Mouse (Mus musculus): Measurements from ENCODE around the gene Mars2. TPM values are rescaled to one million over a fixed set of nuclear protein-coding genes. Genes with fewer than 3 reads are reported as not detected.
A peak's percentile ranks its signal among the peaks of the same experiment; 100 is the strongest.

The Mars2 gene
- polyA plus RNA-seq, 1 experiment from 2014 or later = 1.4 TPM

DNA sequence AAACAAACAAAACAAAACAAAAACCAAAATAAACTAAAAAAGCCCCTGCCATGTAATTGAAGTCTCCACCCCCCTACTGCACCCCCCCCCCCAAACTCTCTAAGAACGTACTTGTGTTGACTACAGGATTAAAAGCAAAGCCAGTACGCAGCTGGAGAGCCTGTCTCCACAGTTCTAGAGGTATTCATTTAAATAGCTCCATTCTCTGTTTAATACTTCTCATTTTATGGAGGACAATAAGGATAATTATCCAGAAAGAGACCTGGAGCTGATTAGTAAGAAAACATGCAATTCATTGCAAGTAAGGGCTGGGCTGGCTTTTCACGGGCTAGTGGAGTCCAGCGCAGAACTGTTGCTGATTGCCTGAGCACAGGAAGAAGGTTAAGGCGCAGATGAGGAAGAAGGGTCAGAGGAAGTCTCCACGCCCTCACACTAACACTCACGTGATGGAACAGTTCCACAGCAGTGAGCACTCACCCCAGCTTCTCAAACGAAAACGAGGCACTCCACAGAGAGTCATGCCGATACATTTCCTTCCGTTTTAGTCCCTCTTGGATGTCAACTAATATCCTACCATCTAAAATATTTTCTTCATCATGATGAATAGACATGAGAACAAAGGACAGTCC, 21.7 kb upstream of the Mars2 start:
- Histone ChIP-seq H3K4me1 (ENCODE audit: insufficient read depth, low read depth, low read length) (peaks cover 3% of the 10 kb centered on the region; the same call in 1 of the 2 replicates), H3K27ac (ENCODE audit: low read length) (no peak overlapping the region), H3K4me2 (replicated peaks; ENCODE audit: low read depth, low read length) (no peak overlapping the region), H3K9me3 (ENCODE audit: low read length) (no peaks in the 10 kb centered on the region), H3K9ac (replicated peaks; ENCODE audit: low read depth) (no peak overlapping the region), H3K36me3 (ENCODE audit: insufficient read depth, low read length) (no peaks in the 10 kb centered on the region), H3K27me3 (replicated peaks; ENCODE audit: insufficient read depth, low read length) (no peaks in the 10 kb centered on the region), H3K4me3 (ENCODE audit: low read depth, low read length) (no peak overlapping the region)
- TF ChIP-seq CTCF (IDR thresholded peaks at IDR 0.05) = no peak
- TF ChIP-seq EP300 (IDR thresholded peaks at IDR 0.05) = no peak
- 48% methylated on average over 11 of the region's 11 CpGs for WGBS
- peak; percentile 53 for DNase-seq (ENCODE audit: low spot score)
- peak; percentile 26; the same call in 1 of the 2 replicates for ATAC-seq

DNA sequence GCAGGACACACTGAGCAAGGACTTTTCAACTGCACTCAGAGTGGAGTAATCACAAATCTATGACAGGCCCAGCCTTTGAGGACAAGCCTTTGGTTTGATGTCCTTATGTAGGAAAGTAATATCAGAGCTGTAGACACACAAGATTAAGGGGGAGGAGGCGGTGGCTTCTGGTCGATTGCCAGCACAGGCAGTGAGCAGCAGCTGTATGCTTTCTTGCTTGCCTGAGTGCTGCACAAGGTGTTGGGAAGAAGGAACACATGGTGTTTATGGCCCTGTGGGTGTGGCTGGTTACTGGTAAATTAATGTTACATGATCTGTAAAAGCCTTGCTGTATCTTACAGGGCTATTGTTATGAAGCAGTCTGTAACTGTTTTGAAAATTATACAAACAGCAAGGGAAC, 19.8 kb upstream of the Mars2 start:
- no peak overlapping the region for H3K4me2 ChIP-seq (replicated peaks; ENCODE audit: low read depth, low read length)
- H3K27ac ChIP-seq (ENCODE audit: low read length) = peak overlapping the region; percentile 47; the same call in 1 of the 2 replicates
- no peaks in the 10 kb centered on the region for H3K9me3 ChIP-seq (ENCODE audit: low read length)
- ATAC-seq (peak; percentile 84), DNase-seq (ENCODE audit: low spot score) (peak; percentile 88)
- peaks cover 5% of the 10 kb centered on the region; the same call in 1 of the 2 replicates for H3K4me1 ChIP-seq (ENCODE audit: insufficient read depth, low read depth, low read length)
- no peaks in the 10 kb centered on the region for H3K36me3 ChIP-seq (ENCODE audit: insufficient read depth, low read length)
- TF ChIP-seq CTCF (IDR thresholded peaks at IDR 0.05) (no peak), EP300 (IDR thresholded peaks at IDR 0.05) (no peak)
- no peak overlapping the region for H3K9ac ChIP-seq (replicated peaks; ENCODE audit: low read depth)
- H3K4me3 ChIP-seq (ENCODE audit: low read depth, low read length) = no peak overlapping the region
- WGBS = 42% methylated on average over 2 of the region's 2 CpGs
- no peaks in the 10 kb centered on the region for H3K27me3 ChIP-seq (replicated peaks; ENCODE audit: insufficient read depth, low read length)

DNA sequence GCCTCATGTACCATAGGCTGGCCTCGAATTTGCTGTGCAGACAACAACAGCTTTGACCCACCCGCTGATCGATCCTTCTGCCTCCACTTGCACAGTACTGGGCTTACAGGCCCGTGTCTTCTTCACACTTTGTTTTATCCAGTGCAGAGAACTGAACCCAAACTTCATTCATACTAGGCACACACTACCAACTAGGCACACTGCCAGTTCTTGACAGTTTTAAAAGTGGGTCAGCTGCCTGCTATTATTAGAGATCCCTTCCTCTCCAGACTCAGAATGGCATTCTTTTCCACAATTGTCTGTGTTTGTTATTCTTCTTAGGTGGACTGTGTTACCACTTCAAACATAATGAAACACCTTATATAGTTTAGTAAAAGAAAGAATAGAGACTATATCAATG, 15.6 kb upstream of the Mars2 start:
- peaks cover 9% of the 10 kb centered on the region; the same call in 1 of the 2 replicates for H3K4me1 ChIP-seq (ENCODE audit: insufficient read depth, low read depth, low read length)
- H3K4me3 ChIP-seq (ENCODE audit: low read depth, low read length) = no peak overlapping the region
- no peak overlapping the region for H3K9ac ChIP-seq (replicated peaks; ENCODE audit: low read depth)
- WGBS = 52% methylated on average over 4 of the region's 4 CpGs
- no peaks in the 10 kb centered on the region for H3K27me3 ChIP-seq (replicated peaks; ENCODE audit: insufficient read depth, low read length)
- H3K9me3 ChIP-seq (ENCODE audit: low read length) = no peaks in the 10 kb centered on the region
- TF ChIP-seq EP300 (IDR thresholded peaks at IDR 0.05) (no peak), CTCF (IDR thresholded peaks at IDR 0.05) (no peak)
- peak; percentile 61 for DNase-seq (ENCODE audit: low spot score)
- ATAC-seq = 0 out of 2 replicates have a peak, but pooled peaks have one; percentile 18
- H3K4me2 ChIP-seq (replicated peaks; ENCODE audit: low read depth, low read length) = 0 out of 2 replicates have a peak overlapping the region, but pooled peaks have one; percentile 9
- no peak overlapping the region for H3K27ac ChIP-seq (ENCODE audit: low read length)
- H3K36me3 ChIP-seq (ENCODE audit: insufficient read depth, low read length) = no peaks in the 10 kb centered on the region

DNA sequence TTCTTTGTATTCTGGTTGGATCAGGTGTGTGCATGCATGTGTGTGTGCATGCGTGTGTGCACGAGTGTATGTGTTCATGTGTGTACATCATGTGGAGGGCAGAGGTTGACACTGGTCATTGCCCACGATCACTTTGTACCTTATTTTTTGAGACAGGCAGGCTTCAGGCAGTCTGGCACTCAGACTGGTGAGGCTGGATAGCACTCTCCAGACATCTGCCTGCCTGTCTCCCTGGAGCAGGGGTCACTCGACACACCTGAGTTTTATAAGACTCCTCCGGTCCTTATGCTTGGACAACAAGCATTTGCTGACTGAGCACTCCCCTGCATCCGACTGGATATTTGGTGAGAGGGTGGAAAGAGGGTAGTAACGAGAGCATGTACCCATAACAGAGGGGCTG, 14.0 kb upstream of the Mars2 start:
- no peak for DNase-seq (ENCODE audit: low spot score)
- Histone ChIP-seq H3K27ac (ENCODE audit: low read length) (no peak overlapping the region), H3K36me3 (ENCODE audit: insufficient read depth, low read length) (no peaks in the 10 kb centered on the region), H3K4me1 (ENCODE audit: insufficient read depth, low read depth, low read length) (peaks cover 9% of the 10 kb centered on the region; the same call in 1 of the 2 replicates), H3K4me3 (ENCODE audit: low read depth, low read length) (no peak overlapping the region), H3K9me3 (ENCODE audit: low read length) (no peaks in the 10 kb centered on the region), H3K9ac (replicated peaks; ENCODE audit: low read depth) (no peak overlapping the region), H3K27me3 (replicated peaks; ENCODE audit: insufficient read depth, low read length) (no peaks in the 10 kb centered on the region), H3K4me2 (replicated peaks; ENCODE audit: low read depth, low read length) (no peak overlapping the region)
- TF ChIP-seq CTCF (IDR thresholded peaks at IDR 0.05) = no peak
- no peak for TF ChIP-seq EP300 (IDR thresholded peaks at IDR 0.05)
- no peak for ATAC-seq
- WGBS = 87% methylated on average over 7 of the region's 7 CpGs

DNA sequence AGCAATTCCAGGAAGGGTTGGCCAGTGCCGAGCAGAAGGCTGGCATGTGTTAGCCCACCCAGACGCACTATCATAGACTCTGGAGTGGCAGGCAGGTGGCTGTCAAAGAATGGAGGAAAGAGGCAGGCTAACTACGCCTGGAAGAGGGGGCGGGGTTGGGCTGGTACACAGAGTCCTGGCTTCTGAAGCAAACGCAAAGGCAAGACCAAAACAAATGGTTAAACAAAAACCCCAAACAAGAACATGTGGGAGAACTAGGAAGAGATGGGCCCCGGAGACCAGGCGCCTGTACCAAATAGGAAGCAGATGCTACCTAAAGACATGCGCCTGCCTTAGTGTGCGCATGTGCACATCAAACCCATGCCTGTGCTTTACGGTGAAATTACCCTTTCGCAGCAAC, 12.9 kb upstream of the Mars2 start:
- Histone ChIP-seq H3K27ac (ENCODE audit: low read length) (no peak overlapping the region), H3K27me3 (replicated peaks; ENCODE audit: insufficient read depth, low read length) (no peaks in the 10 kb centered on the region), H3K4me1 (ENCODE audit: insufficient read depth, low read depth, low read length) (peaks cover 9% of the 10 kb centered on the region; the same call in 1 of the 2 replicates), H3K9ac (replicated peaks; ENCODE audit: low read depth) (no peak overlapping the region), H3K4me3 (ENCODE audit: low read depth, low read length) (no peak overlapping the region), H3K36me3 (ENCODE audit: insufficient read depth, low read length) (no peaks in the 10 kb centered on the region), H3K4me2 (replicated peaks; ENCODE audit: low read depth, low read length) (peak overlapping the region; percentile 56), H3K9me3 (ENCODE audit: low read length) (no peaks in the 10 kb centered on the region)
- ATAC-seq (no peak), DNase-seq (ENCODE audit: low spot score) (no peak)
- WGBS = 77% methylated on average over 11 of the region's 11 CpGs
- TF ChIP-seq CTCF (IDR thresholded peaks at IDR 0.05) (no peak), EP300 (IDR thresholded peaks at IDR 0.05) (no peak)

DNA sequence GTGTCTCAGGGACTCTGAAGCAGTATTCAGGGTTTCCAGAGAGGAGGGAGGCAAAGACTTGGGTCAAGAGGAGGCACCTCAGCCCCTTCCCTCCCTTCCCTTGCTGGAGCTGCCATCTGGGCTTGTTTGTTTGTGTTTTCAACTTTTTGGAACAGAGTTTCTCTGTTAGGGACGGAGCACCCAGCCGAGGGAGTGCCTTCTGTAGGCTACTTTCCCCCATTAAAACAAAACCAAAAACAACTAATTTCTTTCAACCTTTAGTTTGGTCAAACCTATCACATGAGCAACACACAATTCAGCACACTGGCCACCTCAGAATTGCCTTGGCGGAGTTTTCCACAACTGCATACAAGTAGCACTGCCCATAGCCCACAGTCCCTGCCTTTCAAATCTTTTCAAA, 11.6 kb upstream of the Mars2 start:
- WGBS = 36% methylated on average over 3 of the region's 3 CpGs
- Histone ChIP-seq H3K4me2 (replicated peaks; ENCODE audit: low read depth, low read length) (peak overlapping the region; percentile 56), H3K27me3 (replicated peaks; ENCODE audit: insufficient read depth, low read length) (no peaks in the 10 kb centered on the region), H3K9ac (replicated peaks; ENCODE audit: low read depth) (peak overlapping the region; percentile 44), H3K9me3 (ENCODE audit: low read length) (no peaks in the 10 kb centered on the region), H3K36me3 (ENCODE audit: insufficient read depth, low read length) (no peaks in the 10 kb centered on the region), H3K4me1 (ENCODE audit: insufficient read depth, low read depth, low read length) (peaks cover 9% of the 10 kb centered on the region; the same call in 1 of the 2 replicates), H3K4me3 (ENCODE audit: low read depth, low read length) (peak overlapping the region; percentile 48), H3K27ac (ENCODE audit: low read length) (no peak overlapping the region)
- ATAC-seq (0 out of 2 replicates have a peak, but pooled peaks have one; percentile 25), DNase-seq (ENCODE audit: low spot score) (no peak)
- no peak for TF ChIP-seq CTCF (IDR thresholded peaks at IDR 0.05)
- no peak for TF ChIP-seq EP300 (IDR thresholded peaks at IDR 0.05)
